Mouse (Mus musculus) MN1 (cell line): ENCODE measurements around the gene Ttc16.

ENCODE experiments used
- DNase-seq: peaks from one replicate; pipeline ENCODE4 v3.0.0-alpha.2; 2016; ENCODE audit warnings: low spot score

Gene Ttc16

GRCm38 (mm10) chr2:32714987-32715425, 60.4 kb downstream of the Ttc16 start:
- peak; percentile 80 for DNase-seq

- DNase-seq: no peak
These were observed 61.1 kb downstream of the Ttc16 start for GRCm38 (mm10) chr2:32714117-32714986.

- peak; percentile 92 for DNase-seq
These were observed 62.3 kb downstream of the Ttc16 start, which contains the start of gene Cdk9 for GRCm38 (mm10) chr2:32712934-32713817. Cdk9 (minus strand) TSS chr2:32713076.

- peak; percentile 97 for DNase-seq
These were observed 62.9 kb downstream of the Ttc16 start for GRCm38 (mm10) chr2:32712586-32712933.

DNA sequence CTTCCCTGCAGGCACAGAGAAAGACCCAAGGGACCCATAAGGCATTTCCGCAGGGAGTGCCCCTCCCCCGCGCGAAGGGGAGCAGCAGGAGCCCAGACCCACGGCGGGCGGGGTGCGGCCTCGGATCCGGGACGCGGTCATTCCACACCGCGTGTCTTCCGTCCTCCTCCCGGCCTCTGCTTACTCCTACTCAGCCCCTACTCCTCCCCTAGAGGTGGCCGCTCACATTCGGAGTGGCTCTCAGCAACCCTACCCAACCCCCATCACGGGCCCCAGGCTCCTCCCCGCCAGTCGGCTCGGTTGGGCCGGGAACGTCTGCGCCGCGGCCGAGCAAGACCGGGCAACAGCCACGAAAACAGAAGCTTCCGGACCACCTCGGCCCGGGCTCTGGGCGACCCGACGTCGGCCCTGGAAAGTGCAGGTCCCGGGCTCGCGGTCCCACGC, 63.3 kb downstream of the Ttc16 start:
- peak; percentile 85 for DNase-seq

GRCm38 (mm10) chr2:32711301-32712056, 64.0 kb downstream of the Ttc16 start:
- peak; percentile 35 for DNase-seq

DNA sequence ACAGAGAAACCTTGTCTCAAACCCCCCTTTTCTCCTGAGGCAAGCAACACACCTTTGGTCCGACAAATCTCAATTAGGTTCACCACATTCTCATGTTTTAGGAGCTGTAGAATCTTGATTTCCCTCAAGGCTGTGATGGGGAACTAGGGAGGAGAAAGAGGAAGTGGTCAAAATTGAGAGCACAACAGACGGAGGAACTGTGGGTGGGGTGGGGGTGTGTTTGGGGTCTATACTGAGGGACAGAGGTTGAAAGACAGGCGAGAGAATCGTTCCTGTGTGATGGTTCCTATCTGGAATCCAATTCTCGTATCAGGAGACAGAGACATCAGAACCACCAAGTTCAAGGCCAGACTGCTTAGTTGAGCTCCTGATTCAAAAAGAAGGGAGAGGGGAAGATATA, 65.0 kb downstream of the Ttc16 start:
- no peak for DNase-seq

DNA sequence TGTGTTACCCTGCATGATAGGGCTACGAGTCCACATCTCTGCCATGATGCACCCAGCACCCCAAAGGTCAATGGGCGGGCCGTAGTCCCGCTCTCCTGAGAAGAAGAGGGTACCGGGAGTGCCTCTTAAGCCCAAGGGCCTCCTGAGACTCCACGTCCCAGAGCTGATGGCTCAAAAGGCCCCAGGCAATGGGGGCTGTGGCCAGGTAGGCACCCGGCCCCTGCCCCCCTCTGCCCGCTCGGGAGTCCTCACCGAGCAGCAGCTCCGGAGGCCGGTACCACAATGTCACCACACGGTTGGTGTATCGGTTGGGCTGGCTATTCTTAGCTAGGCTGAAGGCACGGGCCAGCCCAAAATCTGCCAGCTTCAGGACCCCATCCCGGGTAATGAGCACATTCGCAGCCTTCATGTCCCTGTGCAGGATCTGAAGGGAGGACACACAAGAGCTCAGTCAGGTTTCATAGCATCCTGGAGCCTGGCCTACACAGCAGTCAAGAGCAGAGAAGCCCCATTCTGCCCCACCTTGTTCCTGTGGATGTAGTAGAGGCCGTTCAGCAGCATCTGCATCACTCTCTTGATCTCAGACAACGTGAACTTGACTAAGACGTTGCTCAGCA, 65.8 kb downstream of the Ttc16 start:
- no peak for DNase-seq

DNA sequence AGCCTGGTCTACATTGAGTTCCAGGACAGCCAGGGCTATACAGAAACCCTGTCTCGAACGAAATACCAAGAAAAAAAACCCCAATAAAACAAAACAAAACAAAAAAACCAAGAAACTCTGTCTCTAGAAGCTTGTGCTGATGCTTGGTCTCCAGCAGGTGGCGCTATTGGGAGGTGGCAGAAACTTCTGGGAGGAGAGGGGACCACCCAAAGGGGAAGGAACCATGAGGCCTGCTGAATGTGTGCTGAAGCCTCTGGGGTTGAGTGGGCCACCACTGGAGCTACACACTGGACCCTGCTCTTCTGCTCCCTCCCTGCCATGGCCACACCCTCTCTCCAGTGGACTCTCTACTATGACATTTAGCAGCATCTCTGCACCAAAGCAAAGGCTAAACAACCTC, 66.8 kb downstream of the Ttc16 start:
- DNase-seq: peak; percentile 67
